Mouse (Mus musculus): ENCODE data around the gene Zbed4. TPM values are rescaled to one million over a fixed set of nuclear protein-coding genes. Genes with fewer than 3 reads are reported as not detected.

Gene Zbed4
- polyA plus RNA-seq, 1 experiment: 25.7 TPM

GRCm38 (mm10) chr15:88815196-88815700 lies 63.8 kb downstream of the Zbed4 start:
- TF ChIP-seq CTCF (IDR thresholded peaks at IDR 0.05; ENCODE audit: borderline replicate concordance, extremely low read depth, insufficient read depth, insufficient read length) (no peak), POLR2A (IDR thresholded peaks at IDR 0.05; ENCODE audit: borderline replicate concordance, extremely low read depth, insufficient read depth, insufficient read length, poor library complexity, severe bottlenecking) (no peak)
- no peak for DNase-seq (ENCODE audit: low read depth)

GRCm38 (mm10) chr15:88819026-88819905 lies 67.8 kb downstream of the Zbed4 start, which contains the start of the genes Alg12 and Creld2:
Alg12 (minus strand) TSS chr15:88819318.
Creld2 (plus strand) TSS chr15:88819646.
- DNase-seq (ENCODE audit: low read depth): peak; percentile 100

GRCm38 (mm10) chr15:88819906-88820303 lies 68.4 kb downstream of the Zbed4 start:
- TF ChIP-seq CTCF (IDR thresholded peaks at IDR 0.05; ENCODE audit: borderline replicate concordance, extremely low read depth, insufficient read depth, insufficient read length) (no peak), POLR2A (IDR thresholded peaks at IDR 0.05; ENCODE audit: borderline replicate concordance, extremely low read depth, insufficient read depth, insufficient read length, poor library complexity, severe bottlenecking) (no peak)
- no peak for DNase-seq (ENCODE audit: low read depth)

More at GRCm38 (mm10) chr15:88819026-88819905, 67.8 kb downstream of the Zbed4 start, which contains the start of the genes Alg12 and Creld2:
- no peak for TF ChIP-seq CTCF (IDR thresholded peaks at IDR 0.05; ENCODE audit: borderline replicate concordance, extremely low read depth, insufficient read depth, insufficient read length)
- TF ChIP-seq POLR2A (IDR thresholded peaks at IDR 0.05; ENCODE audit: borderline replicate concordance, extremely low read depth, insufficient read depth, insufficient read length, poor library complexity, severe bottlenecking): peak; percentile 98

- DNase-seq (ENCODE audit: low read depth): no peak
- TF ChIP-seq CTCF (IDR thresholded peaks at IDR 0.05; ENCODE audit: borderline replicate concordance, extremely low read depth, insufficient read depth, insufficient read length) (no peak), POLR2A (IDR thresholded peaks at IDR 0.05; ENCODE audit: borderline replicate concordance, extremely low read depth, insufficient read depth, insufficient read length, poor library complexity, severe bottlenecking) (no peak)
Observed at GRCm38 (mm10) chr15:88821403-88821802, 69.9 kb downstream of the Zbed4 start.

- TF ChIP-seq CTCF (IDR thresholded peaks at IDR 0.05; ENCODE audit: borderline replicate concordance, extremely low read depth, insufficient read depth, insufficient read length) (no peak), POLR2A (IDR thresholded peaks at IDR 0.05; ENCODE audit: borderline replicate concordance, extremely low read depth, insufficient read depth, insufficient read length, poor library complexity, severe bottlenecking) (no peak)
- no peak for DNase-seq (ENCODE audit: low read depth)
Observed at GRCm38 (mm10) chr15:88822513-88822912, 71.1 kb downstream of the Zbed4 start.

GRCm38 (mm10) chr15:88823376-88823775 lies 71.9 kb downstream of the Zbed4 start:
- no peak for DNase-seq (ENCODE audit: low read depth)
- TF ChIP-seq POLR2A (IDR thresholded peaks at IDR 0.05; ENCODE audit: borderline replicate concordance, extremely low read depth, insufficient read depth, insufficient read length, poor library complexity, severe bottlenecking): no peak
- no peak for TF ChIP-seq CTCF (IDR thresholded peaks at IDR 0.05; ENCODE audit: borderline replicate concordance, extremely low read depth, insufficient read depth, insufficient read length)

GRCm38 (mm10) chr15:88827466-88827865 lies 76.0 kb downstream of the Zbed4 start:
- DNase-seq (ENCODE audit: low read depth): no peak
- no peak for TF ChIP-seq CTCF (IDR thresholded peaks at IDR 0.05; ENCODE audit: borderline replicate concordance, extremely low read depth, insufficient read depth, insufficient read length)
- TF ChIP-seq POLR2A (IDR thresholded peaks at IDR 0.05; ENCODE audit: borderline replicate concordance, extremely low read depth, insufficient read depth, insufficient read length, poor library complexity, severe bottlenecking): no peak

- peak; percentile 59 for DNase-seq (ENCODE audit: low read depth)
- TF ChIP-seq POLR2A (IDR thresholded peaks at IDR 0.05; ENCODE audit: borderline replicate concordance, extremely low read depth, insufficient read depth, insufficient read length, poor library complexity, severe bottlenecking) (no peak), CTCF (IDR thresholded peaks at IDR 0.05; ENCODE audit: borderline replicate concordance, extremely low read depth, insufficient read depth, insufficient read length) (peak; percentile 73)
Observed at GRCm38 (mm10) chr15:88827991-88828799, 76.7 kb downstream of the Zbed4 start.

GRCm38 (mm10) chr15:88828800-88829705 lies 77.6 kb downstream of the Zbed4 start:
- peak; percentile 90 for DNase-seq (ENCODE audit: low read depth)
- TF ChIP-seq POLR2A (IDR thresholded peaks at IDR 0.05; ENCODE audit: borderline replicate concordance, extremely low read depth, insufficient read depth, insufficient read length, poor library complexity, severe bottlenecking) (no peak), CTCF (IDR thresholded peaks at IDR 0.05; ENCODE audit: borderline replicate concordance, extremely low read depth, insufficient read depth, insufficient read length) (peak; percentile 89)

GRCm38 (mm10) chr15:88829791-88830440 lies 78.5 kb downstream of the Zbed4 start:
- TF ChIP-seq CTCF (IDR thresholded peaks at IDR 0.05; ENCODE audit: borderline replicate concordance, extremely low read depth, insufficient read depth, insufficient read length) (no peak), POLR2A (IDR thresholded peaks at IDR 0.05; ENCODE audit: borderline replicate concordance, extremely low read depth, insufficient read depth, insufficient read length, poor library complexity, severe bottlenecking) (no peak)
- no peak for DNase-seq (ENCODE audit: low read depth)

Measured in brain, embryonic 14.5 days (tissue).